Mouse (Mus musculus): ENCODE measurements around the gene Stk32c. TPM values are rescaled to one million over a fixed set of nuclear protein-coding genes. Genes with fewer than 3 reads are reported as not detected.

Gene Stk32c
- polyA plus RNA-seq, 1 experiment, result 154 TPM

DNA sequence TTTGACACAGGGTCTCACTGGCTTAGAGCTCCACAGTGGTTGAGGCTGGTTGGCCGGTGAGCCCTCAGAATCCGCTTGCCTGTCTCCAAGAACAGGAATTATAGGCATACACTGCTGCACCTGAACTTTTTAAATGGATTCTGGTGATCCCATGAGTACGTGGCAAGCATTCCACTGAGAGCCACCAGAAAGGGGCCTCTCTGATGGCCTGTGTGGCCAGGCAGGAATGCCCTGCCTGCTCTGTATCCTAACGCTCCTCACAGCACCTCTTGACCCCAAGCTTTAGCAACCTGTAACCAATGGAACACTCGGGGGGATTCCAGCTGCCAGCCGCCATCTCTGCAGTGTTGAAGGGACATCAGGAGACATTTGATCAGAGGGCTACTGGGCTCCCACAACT, 1.3 kb downstream of the Stk32c start:
- no peak for TF ChIP-seq POLR2A (IDR thresholded peaks at IDR 0.05; ENCODE audit: extremely low read depth, insufficient read depth, low read length)
- no peak for TF ChIP-seq CTCF (IDR thresholded peaks at IDR 0.05; ENCODE audit: extremely low read depth, insufficient read depth, low read length)
- Histone ChIP-seq H3K4me1 (ENCODE audit: control insufficient read depth, insufficient read depth, low read length) (no peaks in the 10 kb centered on the region), H3K27ac (ENCODE audit: insufficient read depth, low read length) (no peak overlapping the region), H3K4me3 (ENCODE audit: insufficient read depth, low read length) (no peak overlapping the region)

DNA sequence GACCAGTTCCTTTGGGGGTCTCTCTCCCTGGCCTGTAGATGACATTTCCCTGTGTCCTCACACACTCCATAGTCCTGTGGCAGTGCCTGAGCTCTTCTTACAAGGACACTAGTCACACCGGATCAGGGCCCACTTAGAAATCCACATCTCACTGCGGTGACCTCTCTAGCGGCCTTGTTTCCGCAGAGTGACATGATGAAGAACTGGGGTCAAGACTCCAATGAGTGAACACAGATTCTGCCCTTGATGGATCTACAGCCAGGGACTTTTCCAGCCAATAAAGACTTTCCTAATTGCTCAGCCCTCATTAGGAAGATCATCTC, 4.4 kb downstream of the Stk32c start:
- no peak overlapping the region for H3K27ac ChIP-seq (ENCODE audit: insufficient read depth, low read length)
- H3K4me1 ChIP-seq (ENCODE audit: control insufficient read depth, insufficient read depth, low read length), result no peaks in the 10 kb centered on the region
- no peak overlapping the region for H3K4me3 ChIP-seq (ENCODE audit: insufficient read depth, low read length)
- TF ChIP-seq CTCF (IDR thresholded peaks at IDR 0.05; ENCODE audit: extremely low read depth, insufficient read depth, low read length), result no peak
- TF ChIP-seq POLR2A (IDR thresholded peaks at IDR 0.05; ENCODE audit: extremely low read depth, insufficient read depth, low read length), result no peak

DNA sequence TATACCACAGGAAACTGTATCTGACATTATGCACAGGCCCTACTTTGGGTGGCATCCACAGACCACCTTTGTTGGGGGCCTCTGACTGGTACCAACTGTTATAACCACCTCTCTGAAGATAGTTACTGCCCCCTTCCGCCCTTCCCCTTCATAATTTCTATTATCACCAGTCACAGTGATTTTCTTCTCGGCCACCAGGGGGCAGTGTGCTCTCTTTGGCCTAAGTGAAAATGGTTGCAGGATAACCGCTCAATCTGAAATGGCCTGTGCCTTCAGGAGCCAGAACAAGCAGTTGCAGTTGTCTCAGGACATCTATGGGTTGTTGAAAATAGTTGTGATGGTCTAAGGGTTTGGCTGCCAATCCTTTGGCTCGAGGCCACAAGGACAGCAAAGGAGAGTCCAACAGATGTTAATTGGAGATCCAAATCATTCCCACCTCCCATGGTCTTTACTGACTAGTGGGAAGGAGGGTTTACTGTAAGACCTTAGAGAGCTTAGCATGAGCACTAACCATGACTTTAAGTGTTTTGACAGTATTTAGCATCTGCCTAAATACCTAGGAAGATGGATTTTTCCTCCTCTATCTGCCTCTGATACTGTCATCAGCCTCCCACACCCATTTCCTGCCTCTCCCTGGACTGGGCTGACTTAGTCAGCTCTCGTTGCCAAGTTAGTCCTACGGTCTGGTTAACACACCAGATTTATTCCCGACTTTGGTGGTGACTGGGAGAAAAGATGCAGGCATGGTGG, 4.9 kb downstream of the Stk32c start:
- TF ChIP-seq CTCF (IDR thresholded peaks at IDR 0.05; ENCODE audit: extremely low read depth, insufficient read depth, low read length) (peak; percentile 81), POLR2A (IDR thresholded peaks at IDR 0.05; ENCODE audit: extremely low read depth, insufficient read depth, low read length) (no peak)
- Histone ChIP-seq H3K27ac (ENCODE audit: insufficient read depth, low read length) (no peak overlapping the region), H3K4me3 (ENCODE audit: insufficient read depth, low read length) (no peak overlapping the region), H3K4me1 (ENCODE audit: control insufficient read depth, insufficient read depth, low read length) (no peaks in the 10 kb centered on the region)

DNA sequence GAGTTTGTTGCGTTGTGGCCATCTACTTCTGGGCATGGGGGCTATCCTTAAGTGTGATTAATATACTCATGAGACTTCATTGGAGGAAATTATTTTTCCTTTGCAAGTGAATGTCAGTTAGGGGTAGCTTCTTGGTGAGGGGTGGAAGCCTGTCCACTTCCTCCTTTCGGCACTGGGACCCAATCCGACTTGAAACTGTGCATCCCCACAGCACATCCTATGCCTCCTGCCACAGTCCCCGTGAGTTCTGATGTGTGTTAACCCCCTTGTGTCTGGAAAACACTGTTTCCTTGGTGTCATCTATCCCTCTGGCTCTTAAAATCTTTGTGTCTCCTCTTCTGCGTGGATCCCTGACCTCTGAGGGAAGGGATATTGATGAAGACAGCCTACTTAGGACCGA, 11.9 kb downstream of the Stk32c start:
- Histone ChIP-seq H3K27ac (ENCODE audit: insufficient read depth, low read length) (no peak overlapping the region), H3K4me3 (ENCODE audit: insufficient read depth, low read length) (no peak overlapping the region), H3K4me1 (ENCODE audit: control insufficient read depth, insufficient read depth, low read length) (no peaks in the 10 kb centered on the region)
- TF ChIP-seq POLR2A (IDR thresholded peaks at IDR 0.05; ENCODE audit: extremely low read depth, insufficient read depth, low read length) (no peak), CTCF (IDR thresholded peaks at IDR 0.05; ENCODE audit: extremely low read depth, insufficient read depth, low read length) (no peak)

DNA sequence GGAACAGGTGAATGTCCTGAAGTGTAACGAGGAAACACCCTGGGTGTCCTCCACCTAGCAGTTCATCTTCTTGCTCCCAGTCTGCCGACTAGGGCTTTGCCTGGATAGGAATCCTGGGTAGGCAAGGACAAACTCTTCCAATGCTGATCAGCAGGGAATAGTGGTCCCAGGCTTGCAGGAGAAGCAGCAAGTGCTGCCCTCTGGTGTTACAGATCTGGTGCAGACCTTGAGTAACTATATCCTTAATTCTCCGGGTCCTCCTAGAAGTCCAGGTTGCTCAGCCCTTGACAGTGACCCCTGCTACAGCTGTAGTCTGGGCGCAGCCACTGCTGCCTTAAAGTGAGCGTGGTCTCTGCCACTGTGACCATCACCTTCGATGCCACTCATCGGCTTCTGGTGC, 13.0 kb downstream of the Stk32c start:
- H3K4me1 ChIP-seq (ENCODE audit: control insufficient read depth, insufficient read depth, low read length), result no peaks in the 10 kb centered on the region
- TF ChIP-seq CTCF (IDR thresholded peaks at IDR 0.05; ENCODE audit: extremely low read depth, insufficient read depth, low read length), result peak; percentile 91
- TF ChIP-seq POLR2A (IDR thresholded peaks at IDR 0.05; ENCODE audit: extremely low read depth, insufficient read depth, low read length), result no peak
- no peak overlapping the region for H3K4me3 ChIP-seq (ENCODE audit: insufficient read depth, low read length)
- H3K27ac ChIP-seq (ENCODE audit: insufficient read depth, low read length), result no peak overlapping the region

DNA sequence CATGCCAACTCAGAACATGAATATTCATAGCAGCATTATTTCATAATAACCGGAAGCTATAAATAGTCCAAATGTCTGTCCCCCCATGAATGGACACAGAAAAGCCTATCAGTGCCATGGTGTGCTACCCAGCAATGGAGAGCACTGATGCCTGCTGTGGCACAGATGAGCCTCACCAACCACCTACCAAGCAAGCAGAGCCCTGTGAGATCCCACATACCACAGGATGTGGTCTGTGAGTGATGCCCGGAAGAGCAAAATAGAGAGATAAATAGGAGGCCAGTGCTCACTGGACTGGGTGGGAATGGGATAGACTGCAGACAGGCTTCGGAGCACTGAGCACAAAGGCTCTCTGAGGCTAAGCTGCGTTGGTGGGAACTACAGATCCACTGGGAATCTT, 16.1 kb downstream of the Stk32c start:
- Histone ChIP-seq H3K27ac (ENCODE audit: insufficient read depth, low read length) (no peak overlapping the region), H3K4me1 (ENCODE audit: control insufficient read depth, insufficient read depth, low read length) (peaks cover 2% of the 10 kb centered on the region), H3K4me3 (ENCODE audit: insufficient read depth, low read length) (no peak overlapping the region)
- TF ChIP-seq CTCF (IDR thresholded peaks at IDR 0.05; ENCODE audit: extremely low read depth, insufficient read depth, low read length) (no peak), POLR2A (IDR thresholded peaks at IDR 0.05; ENCODE audit: extremely low read depth, insufficient read depth, low read length) (no peak)

DNA sequence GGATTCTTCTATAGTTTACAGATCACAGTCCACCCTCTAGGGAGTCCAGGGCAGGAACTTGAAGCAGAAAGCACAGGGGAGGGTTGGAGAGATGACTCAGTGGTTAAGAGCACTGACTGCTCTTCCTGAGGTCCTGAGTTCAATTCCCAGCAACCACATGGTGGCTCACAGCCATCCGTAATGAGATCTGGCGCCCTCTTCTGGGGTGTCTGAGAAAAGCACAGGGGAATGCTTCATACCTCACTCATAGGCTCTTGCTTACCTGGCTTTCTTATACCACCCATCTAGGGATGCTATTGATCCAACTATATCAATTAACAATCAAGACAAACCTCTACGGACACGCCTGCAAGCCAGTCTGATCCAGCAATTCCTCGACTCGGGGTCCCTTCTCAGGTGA, 21.5 kb downstream of the Stk32c start:
- H3K4me3 ChIP-seq (ENCODE audit: insufficient read depth, low read length), result no peak overlapping the region
- no peak overlapping the region for H3K27ac ChIP-seq (ENCODE audit: insufficient read depth, low read length)
- TF ChIP-seq CTCF (IDR thresholded peaks at IDR 0.05; ENCODE audit: extremely low read depth, insufficient read depth, low read length) (0 out of 2 replicates have a peak, but pooled peaks have one; percentile 18), POLR2A (IDR thresholded peaks at IDR 0.05; ENCODE audit: extremely low read depth, insufficient read depth, low read length) (no peak)
- H3K4me1 ChIP-seq (ENCODE audit: control insufficient read depth, insufficient read depth, low read length), result peaks cover 2% of the 10 kb centered on the region

DNA sequence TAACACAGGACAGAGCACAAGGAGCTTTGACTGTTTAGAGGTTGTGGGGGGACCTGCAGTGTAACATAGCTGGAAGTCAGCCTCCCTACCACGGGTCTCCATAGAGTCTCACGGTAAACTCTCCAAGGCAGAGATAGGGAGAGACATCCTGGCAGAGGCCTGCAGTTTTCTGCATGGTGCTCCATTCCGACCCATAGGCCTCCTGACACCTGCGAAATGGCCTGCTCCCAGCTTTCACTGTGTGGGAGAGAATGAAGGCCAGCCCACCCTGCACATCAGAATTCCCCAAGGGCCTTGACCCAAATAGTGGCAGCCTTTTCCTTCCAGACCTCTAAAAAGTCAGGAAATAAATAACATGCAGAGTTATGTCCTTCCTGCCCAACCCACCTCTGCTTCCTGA, 22.5 kb downstream of the Stk32c start:
- no peak overlapping the region for H3K4me3 ChIP-seq (ENCODE audit: insufficient read depth, low read length)
- TF ChIP-seq POLR2A (IDR thresholded peaks at IDR 0.05; ENCODE audit: extremely low read depth, insufficient read depth, low read length) (no peak), CTCF (IDR thresholded peaks at IDR 0.05; ENCODE audit: extremely low read depth, insufficient read depth, low read length) (no peak)
- H3K27ac ChIP-seq (ENCODE audit: insufficient read depth, low read length), result no peak overlapping the region
- peaks cover 2% of the 10 kb centered on the region for H3K4me1 ChIP-seq (ENCODE audit: control insufficient read depth, insufficient read depth, low read length)

DNA sequence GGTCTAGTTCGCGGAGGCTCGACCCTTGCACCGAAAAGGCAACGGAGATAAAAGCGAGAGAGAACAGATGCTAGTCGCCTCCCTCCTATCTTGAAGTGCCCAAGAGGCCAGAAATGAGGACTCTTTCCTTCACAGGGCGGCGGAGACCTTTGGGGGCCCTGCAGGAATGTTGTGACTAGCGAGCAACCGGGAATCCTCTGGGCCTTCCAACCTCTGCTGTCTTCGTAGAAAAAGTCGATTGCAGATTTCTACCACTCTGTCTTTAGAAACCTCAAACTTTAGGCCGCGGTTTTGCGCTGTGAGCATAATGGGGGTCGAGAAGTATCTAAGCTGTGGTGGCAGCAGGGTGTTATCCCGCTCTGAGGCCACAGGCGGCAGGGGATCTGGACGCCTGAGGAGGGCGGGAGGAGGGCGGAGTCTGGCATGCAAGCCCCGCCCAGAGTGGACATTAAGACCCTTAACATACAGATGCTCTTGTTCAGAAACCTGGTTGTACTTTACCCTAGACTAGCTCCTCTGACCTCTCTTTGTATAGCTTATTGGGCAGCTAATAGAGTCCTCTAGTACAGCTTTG, 24.4 kb downstream of the Stk32c start:
- peaks cover 7% of the 10 kb centered on the region for H3K4me1 ChIP-seq (ENCODE audit: control insufficient read depth, insufficient read depth, low read length)
- TF ChIP-seq POLR2A (IDR thresholded peaks at IDR 0.05; ENCODE audit: extremely low read depth, insufficient read depth, low read length) (no peak), CTCF (IDR thresholded peaks at IDR 0.05; ENCODE audit: extremely low read depth, insufficient read depth, low read length) (no peak)
- H3K4me3 ChIP-seq (ENCODE audit: insufficient read depth, low read length), result peak overlapping the region; percentile 74
- H3K27ac ChIP-seq (ENCODE audit: insufficient read depth, low read length), result no peak overlapping the region
